Mouse (Mus musculus): ENCODE results near the gene Capg.

Capg gene

DNA sequence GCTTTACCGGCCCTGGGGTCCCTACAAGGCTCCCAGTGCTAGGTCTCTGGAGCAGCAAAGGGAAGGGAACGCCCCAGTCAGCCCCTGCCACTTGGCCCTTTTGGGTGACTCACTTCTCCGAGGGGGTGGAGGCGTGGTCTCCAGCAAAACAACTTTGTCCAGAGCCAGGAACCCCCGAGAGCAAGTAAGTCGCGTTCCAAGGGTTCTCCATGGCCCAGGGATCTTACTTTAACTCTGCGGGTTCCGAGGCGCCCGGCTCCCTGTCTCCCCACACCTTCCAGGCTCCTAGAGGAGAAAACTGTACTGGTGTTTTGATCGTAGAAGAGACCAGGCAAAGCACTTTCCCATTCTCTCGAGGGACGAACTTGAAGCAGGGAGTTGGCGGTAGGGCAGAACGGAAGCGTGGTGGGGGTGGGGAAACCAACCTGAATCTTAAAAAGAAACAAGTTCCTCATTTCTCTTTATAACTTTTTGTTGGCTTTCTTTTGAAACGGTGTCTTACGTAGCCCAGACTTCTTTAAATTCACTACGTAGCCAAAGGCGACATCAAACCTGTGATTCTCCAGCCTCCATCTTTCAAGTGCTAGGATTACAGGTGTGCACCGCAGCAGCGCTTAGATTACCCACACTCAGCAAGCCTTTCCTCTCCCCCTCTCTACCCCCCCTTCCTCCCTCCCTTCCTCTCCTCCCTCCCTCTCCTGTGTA, at the start of gene Capg:
Capg (plus strand) TSS at position 109 of the 705 bp plus-strand sequence.
- DNase-seq (ENCODE audit: low read depth, low spot score) = peak; percentile 84
- H3K27me3 ChIP-seq (ENCODE audit: control insufficient read depth, insufficient read depth, low read length, poor library complexity, severe bottlenecking) = no peaks in the 10 kb centered on the region
- H3K36me3 ChIP-seq (ENCODE audit: control insufficient read depth, insufficient read depth, low read length, poor library complexity, severe bottlenecking) = no peaks in the 10 kb centered on the region

DNA sequence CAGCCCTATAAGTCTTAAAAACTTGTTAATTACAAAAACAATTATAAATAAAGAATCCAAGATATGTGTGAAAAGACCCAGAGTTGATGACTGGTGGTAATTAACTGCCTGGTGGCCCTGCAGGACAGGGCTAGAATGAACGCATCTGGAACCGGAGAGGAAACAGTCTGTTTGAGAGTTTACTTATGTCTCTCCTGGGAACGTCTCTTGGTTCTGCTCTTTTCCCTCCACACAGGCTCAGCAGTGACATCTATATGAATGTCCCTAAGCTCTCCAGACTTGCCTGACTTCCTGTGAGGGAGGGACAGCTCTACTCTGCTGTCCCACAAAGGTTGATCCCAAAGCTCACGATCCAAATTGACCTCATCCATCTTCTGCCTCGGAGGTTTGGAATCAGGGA, 45.2 kb upstream of the Capg start:
- H3K36me3 ChIP-seq (ENCODE audit: control insufficient read depth, insufficient read depth, low read length, poor library complexity, severe bottlenecking) = no peaks in the 10 kb centered on the region
- no peak for DNase-seq (ENCODE audit: low read depth, low spot score)
- H3K27me3 ChIP-seq (ENCODE audit: control insufficient read depth, insufficient read depth, low read length, poor library complexity, severe bottlenecking) = no peaks in the 10 kb centered on the region

- DNase-seq (ENCODE audit: low read depth, low spot score) = no peak
- Histone ChIP-seq H3K27me3 (ENCODE audit: control insufficient read depth, insufficient read depth, low read length, poor library complexity, severe bottlenecking) (no peaks in the 10 kb centered on the region), H3K36me3 (ENCODE audit: control insufficient read depth, insufficient read depth, low read length, poor library complexity, severe bottlenecking) (no peaks in the 10 kb centered on the region)
These were observed 40.9 kb upstream of the Capg start for GRCm38 (mm10) chr6:72503309-72503708.

DNA sequence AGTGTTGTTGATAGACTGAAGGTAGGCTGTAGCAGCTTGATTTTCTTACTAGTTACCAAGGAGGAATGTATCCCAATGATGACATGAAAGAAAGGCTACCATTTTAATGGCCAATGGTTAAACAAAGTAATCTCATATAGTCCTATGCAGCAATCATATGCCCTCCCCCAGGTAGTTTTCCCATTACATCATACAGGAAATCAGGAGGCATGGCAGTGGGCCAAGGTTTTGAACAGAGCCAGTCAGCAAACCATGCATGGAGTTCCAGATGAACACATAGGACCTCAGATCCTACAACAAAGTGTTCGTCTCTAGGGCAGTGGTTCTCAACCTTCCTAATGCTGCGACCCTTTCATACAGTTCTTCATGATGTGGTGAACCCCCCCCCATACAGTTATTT, 40.3 kb upstream of the Capg start:
- Histone ChIP-seq H3K36me3 (ENCODE audit: control insufficient read depth, insufficient read depth, low read length, poor library complexity, severe bottlenecking) (no peaks in the 10 kb centered on the region), H3K27me3 (ENCODE audit: control insufficient read depth, insufficient read depth, low read length, poor library complexity, severe bottlenecking) (no peaks in the 10 kb centered on the region)
- no peak for DNase-seq (ENCODE audit: low read depth, low spot score)

- DNase-seq (ENCODE audit: low read depth, low spot score) = no peak
- Histone ChIP-seq H3K36me3 (ENCODE audit: control insufficient read depth, insufficient read depth, low read length, poor library complexity, severe bottlenecking) (no peaks in the 10 kb centered on the region), H3K27me3 (ENCODE audit: control insufficient read depth, insufficient read depth, low read length, poor library complexity, severe bottlenecking) (no peaks in the 10 kb centered on the region)
These were observed 38.1 kb upstream of the Capg start for GRCm38 (mm10) chr6:72506104-72506503.

DNA sequence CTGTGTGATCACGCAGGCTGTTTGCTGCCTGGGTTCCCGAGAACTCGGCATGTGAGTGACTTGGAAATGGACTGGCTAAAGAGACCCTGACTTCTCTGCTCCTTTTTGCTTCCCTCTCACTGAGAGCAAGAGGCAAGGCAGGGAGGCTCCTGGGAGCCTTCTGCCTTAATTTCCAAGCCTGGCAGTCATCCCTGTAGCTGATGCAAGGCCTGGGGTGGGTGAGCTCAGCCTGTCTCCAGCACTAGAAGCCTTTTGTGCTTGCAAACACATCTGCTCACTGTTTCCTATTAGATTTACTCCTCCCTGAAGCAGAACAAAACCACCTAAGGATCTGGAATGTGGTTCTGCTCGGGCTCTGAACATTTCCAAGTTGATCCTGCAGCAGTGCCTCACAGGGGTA, 35.6 kb upstream of the Capg start:
- no peaks in the 10 kb centered on the region for H3K36me3 ChIP-seq (ENCODE audit: control insufficient read depth, insufficient read depth, low read length, poor library complexity, severe bottlenecking)
- no peak for DNase-seq (ENCODE audit: low read depth, low spot score)
- H3K27me3 ChIP-seq (ENCODE audit: control insufficient read depth, insufficient read depth, low read length, poor library complexity, severe bottlenecking) = no peaks in the 10 kb centered on the region

- Histone ChIP-seq H3K36me3 (ENCODE audit: control insufficient read depth, insufficient read depth, low read length, poor library complexity, severe bottlenecking) (no peaks in the 10 kb centered on the region), H3K27me3 (ENCODE audit: control insufficient read depth, insufficient read depth, low read length, poor library complexity, severe bottlenecking) (no peaks in the 10 kb centered on the region)
- DNase-seq (ENCODE audit: low read depth, low spot score) = no peak
These were observed 34.2 kb upstream of the Capg start for GRCm38 (mm10) chr6:72509872-72510435.

DNA sequence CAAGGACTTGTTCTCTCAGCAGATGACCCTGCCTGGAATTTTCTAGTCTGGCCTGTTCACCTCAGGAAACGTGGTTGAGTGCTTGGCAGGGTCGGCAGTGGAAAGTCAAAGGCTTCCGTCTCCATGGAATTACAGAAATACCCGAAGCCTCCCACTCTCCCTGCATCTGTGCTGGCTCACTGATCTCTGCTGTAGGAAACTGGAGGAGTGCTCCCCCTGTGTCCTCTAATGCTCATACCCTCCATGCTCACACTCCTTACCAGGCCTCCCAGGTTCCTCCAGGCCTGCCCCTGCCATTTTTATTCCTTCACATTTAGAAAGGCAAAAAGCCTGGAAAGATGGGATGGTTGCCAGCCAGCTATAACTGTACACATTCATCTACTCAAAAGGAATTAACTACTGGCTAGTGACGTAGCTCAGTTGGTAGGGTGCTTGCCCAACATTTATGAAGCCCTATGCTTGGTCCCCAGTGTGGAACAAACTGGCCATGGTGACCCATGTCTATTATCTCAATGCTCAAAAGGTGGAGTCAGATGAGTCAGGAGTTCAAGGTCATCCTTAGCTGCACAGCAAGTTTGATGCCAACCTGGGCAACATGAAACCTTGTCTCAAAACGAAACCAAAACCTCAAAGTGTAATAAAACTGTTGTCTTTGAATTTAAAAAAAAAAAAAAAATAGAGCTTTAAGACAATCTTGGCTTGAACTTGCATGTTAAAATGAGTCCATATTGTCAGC, 33.3 kb upstream of the Capg start:
- H3K36me3 ChIP-seq (ENCODE audit: control insufficient read depth, insufficient read depth, low read length, poor library complexity, severe bottlenecking) = no peaks in the 10 kb centered on the region

DNA sequence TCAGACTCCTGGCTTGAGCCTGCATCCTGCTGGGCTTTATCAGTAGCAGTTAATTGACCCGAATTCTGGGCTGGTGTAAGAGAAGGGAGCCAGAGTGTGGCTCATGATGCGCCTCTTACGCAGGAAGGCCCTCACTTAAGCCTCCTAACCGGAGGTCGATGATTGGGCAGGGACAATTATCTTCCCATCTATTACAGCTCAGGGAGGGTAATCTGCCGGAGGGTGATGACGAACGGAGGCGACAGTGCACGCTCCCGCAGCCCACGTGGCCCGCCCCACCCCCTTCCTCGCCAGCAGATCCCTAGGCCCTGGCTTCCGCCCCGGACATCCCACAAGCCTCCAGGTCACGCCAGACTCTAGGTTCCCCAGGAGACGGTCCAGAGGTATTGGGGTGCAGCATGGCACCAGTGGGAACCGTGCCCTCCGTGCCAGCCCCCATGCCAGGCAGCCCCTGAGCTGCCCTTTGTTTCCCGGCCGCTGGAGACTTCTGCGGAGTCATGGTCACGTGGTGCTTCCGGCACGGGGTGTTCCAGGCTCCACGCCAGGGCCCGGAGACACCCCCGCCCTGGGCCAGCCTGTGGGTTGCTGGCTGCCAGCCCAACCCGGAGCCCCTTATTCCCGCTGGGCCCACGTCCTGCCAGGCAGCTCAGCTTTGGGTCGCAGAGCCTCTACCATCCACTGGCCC, 31.7 kb upstream of the Capg start:
- no peaks in the 10 kb centered on the region for H3K27me3 ChIP-seq (ENCODE audit: control insufficient read depth, insufficient read depth, low read length, poor library complexity, severe bottlenecking)
- peak; percentile 65 for DNase-seq (ENCODE audit: low read depth, low spot score)

More for the DNA sequence above, 33.3 kb upstream of the Capg start:
- no peaks in the 10 kb centered on the region for H3K27me3 ChIP-seq (ENCODE audit: control insufficient read depth, insufficient read depth, low read length, poor library complexity, severe bottlenecking)
- no peak for DNase-seq (ENCODE audit: low read depth, low spot score)

GRCm38 (mm10) chr6:72513071-72513440, 31.1 kb upstream of the Capg start:
- Histone ChIP-seq H3K27me3 (ENCODE audit: control insufficient read depth, insufficient read depth, low read length, poor library complexity, severe bottlenecking) (no peaks in the 10 kb centered on the region), H3K36me3 (ENCODE audit: control insufficient read depth, insufficient read depth, low read length, poor library complexity, severe bottlenecking) (no peaks in the 10 kb centered on the region)
- no peak for DNase-seq (ENCODE audit: low read depth, low spot score)

More for the DNA sequence above, 31.7 kb upstream of the Capg start:
- H3K36me3 ChIP-seq (ENCODE audit: control insufficient read depth, insufficient read depth, low read length, poor library complexity, severe bottlenecking) = no peaks in the 10 kb centered on the region

- Histone ChIP-seq H3K36me3 (ENCODE audit: control insufficient read depth, insufficient read depth, low read length, poor library complexity, severe bottlenecking) (no peaks in the 10 kb centered on the region), H3K27me3 (ENCODE audit: control insufficient read depth, insufficient read depth, low read length, poor library complexity, severe bottlenecking) (no peaks in the 10 kb centered on the region)
- DNase-seq (ENCODE audit: low read depth, low spot score) = no peak
These were observed 28.5 kb upstream of the Capg start for GRCm38 (mm10) chr6:72515644-72516043.

DNA sequence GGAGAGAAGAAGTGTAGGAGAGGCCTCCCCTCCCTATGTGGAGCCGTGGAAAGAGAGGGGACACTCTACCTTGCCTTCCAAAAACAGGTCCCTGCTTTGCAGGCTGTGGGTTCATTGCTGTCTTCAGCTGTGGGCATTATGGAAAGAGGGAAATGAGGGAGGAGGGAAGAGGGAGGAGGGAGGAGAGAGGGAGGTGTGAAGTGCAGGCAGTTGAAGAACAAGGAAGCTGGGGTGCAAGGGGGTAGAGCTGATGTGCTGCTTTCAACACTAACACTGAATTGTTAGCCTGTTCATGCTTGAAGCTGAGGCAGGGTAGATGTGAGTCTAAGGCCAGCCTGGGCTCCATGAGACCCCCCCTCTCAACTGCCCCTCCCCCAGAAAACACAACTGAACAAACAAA, 25.3 kb upstream of the Capg start:
- DNase-seq (ENCODE audit: low read depth, low spot score) = no peak
- Histone ChIP-seq H3K36me3 (ENCODE audit: control insufficient read depth, insufficient read depth, low read length, poor library complexity, severe bottlenecking) (no peaks in the 10 kb centered on the region), H3K27me3 (ENCODE audit: control insufficient read depth, insufficient read depth, low read length, poor library complexity, severe bottlenecking) (no peaks in the 10 kb centered on the region)

- no peaks in the 10 kb centered on the region for H3K36me3 ChIP-seq (ENCODE audit: control insufficient read depth, insufficient read depth, low read length, poor library complexity, severe bottlenecking)
- no peak for DNase-seq (ENCODE audit: low read depth, low spot score)
- H3K27me3 ChIP-seq (ENCODE audit: control insufficient read depth, insufficient read depth, low read length, poor library complexity, severe bottlenecking) = no peaks in the 10 kb centered on the region
These were observed 24.9 kb upstream of the Capg start for GRCm38 (mm10) chr6:72519303-72519702.

DNA sequence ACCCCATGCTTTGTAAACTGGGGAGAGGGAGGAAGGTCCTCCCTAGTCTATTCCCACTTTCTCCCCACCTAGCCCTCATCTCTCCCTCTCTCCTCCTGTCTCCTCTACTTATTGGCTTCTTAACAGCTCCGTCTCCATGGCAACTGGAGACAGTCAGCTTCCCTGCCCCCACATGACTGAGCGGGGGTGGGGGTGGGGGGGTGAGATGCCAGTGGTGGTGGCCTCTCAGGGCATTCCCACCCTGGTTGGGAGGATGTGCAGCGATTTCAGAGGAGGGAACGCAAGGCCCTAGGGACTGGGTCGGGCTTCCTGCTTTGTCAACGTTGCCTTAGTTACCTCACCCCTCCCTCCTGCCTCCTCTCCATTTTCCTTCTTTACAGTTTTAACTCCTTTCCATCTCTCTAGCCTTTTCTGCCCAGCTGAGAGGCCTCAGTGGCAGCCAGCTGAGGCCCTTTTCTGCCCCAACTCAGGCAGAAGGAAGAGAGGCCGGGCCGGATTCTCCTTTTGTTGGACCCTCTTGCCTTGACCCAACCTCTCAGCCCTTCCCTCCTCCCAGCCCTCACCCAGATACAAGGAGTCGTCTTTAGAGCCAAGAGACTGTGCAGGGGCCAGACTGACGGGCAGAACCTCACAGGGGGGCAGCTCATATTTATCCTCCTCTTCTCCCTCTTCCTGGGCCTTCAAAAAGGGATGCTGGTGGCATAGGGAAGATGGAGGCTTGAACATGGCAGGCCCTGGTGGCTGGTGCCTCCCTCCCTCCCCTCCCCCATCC, 24.1 kb upstream of the Capg start:
- DNase-seq (ENCODE audit: low read depth, low spot score) = peak; percentile 77
- H3K27me3 ChIP-seq (ENCODE audit: control insufficient read depth, insufficient read depth, low read length, poor library complexity, severe bottlenecking) = no peaks in the 10 kb centered on the region
- no peaks in the 10 kb centered on the region for H3K36me3 ChIP-seq (ENCODE audit: control insufficient read depth, insufficient read depth, low read length, poor library complexity, severe bottlenecking)
